Mouse (Mus musculus) forelimb bud, embryonic 11.5 days (tissue): ENCODE data around the gene Arsk.
A peak's percentile ranks its signal among the peaks of the same experiment; 100 is the strongest.

Source experiments
- DNase-seq: peaks from one replicate; pipeline ENCODE4 v3.0.0-alpha.2; 2012; ENCODE audit warnings: low read depth, low spot score

The Arsk gene

GRCm38 (mm10) chr13:76024588-76024987 lies 73.9 kb downstream of the Arsk start:
- DNase-seq: no peak

GRCm38 (mm10) chr13:76021782-76022181 lies 76.7 kb downstream of the Arsk start:
- no peak for DNase-seq

GRCm38 (mm10) chr13:76018844-76019400 lies 79.5 kb downstream of the Arsk start:
- DNase-seq: no peak

GRCm38 (mm10) chr13:76017974-76018843 lies 80.3 kb downstream of the Arsk start, which contains the start of gene Rfesd:
Gene Rfesd, minus strand, starts transcription at chr13:76018719.
- peak; percentile 98 for DNase-seq

GRCm38 (mm10) chr13:76017465-76017864 lies 81.0 kb downstream of the Arsk start:
- DNase-seq: no peak

GRCm38 (mm10) chr13:76014511-76014910 lies 83.9 kb downstream of the Arsk start:
- DNase-seq: no peak
